Mouse (Mus musculus): ENCODE results near the gene Ttc27. TPM values are rescaled to one million over a fixed set of nuclear protein-coding genes. Genes with fewer than 3 reads are reported as not detected.

Ttc27 gene
- polyA plus RNA-seq, 1 experiment from 2014 or later, result 21.2 TPM

DNA sequence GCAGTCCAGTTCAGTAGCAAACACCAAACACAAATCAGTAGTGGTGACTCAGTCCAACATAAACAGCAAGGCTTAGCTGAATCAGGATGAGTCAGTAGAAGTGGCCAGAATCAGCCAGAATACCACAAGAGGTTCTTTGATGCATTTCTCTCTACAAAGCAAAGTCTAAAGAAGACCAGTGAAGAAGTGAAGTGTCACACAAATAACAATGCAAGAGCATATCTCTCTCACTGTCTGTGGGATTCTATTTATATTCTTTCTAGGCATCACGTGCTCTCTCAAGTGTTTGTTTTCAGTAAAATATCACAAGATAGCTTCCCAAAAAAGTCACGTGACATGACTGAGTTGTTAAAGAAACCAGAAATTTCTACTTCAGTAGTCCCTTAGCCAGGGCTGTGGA is 102.2 kb downstream of the Ttc27 start:
- H3K4me2 ChIP-seq (ENCODE audit: low read depth, low read length), result no peak overlapping the region
- no peaks in the 10 kb centered on the region for H3K4me1 ChIP-seq (ENCODE audit: control insufficient read depth, insufficient read depth, low read length)
- 77% methylated on average over 2 of the region's 2 CpGs for WGBS
- ATAC-seq (ENCODE audit: low read depth), result no peak
- no peak overlapping the region for H3K9ac ChIP-seq (ENCODE audit: low read depth, low read length)
- 0 out of 2 replicates have a peak, but pooled peaks cover 5% of the 10 kb centered on the region for H3K36me3 ChIP-seq (ENCODE audit: control insufficient read depth, insufficient read depth, low read length)
- DNase-seq (ENCODE audit: low spot score), result no peak
- H3K27ac ChIP-seq (replicated peaks; ENCODE audit: low read depth, low read length), result no peak overlapping the region
- H3K27me3 ChIP-seq (replicated peaks; ENCODE audit: control insufficient read depth, insufficient read depth, low read length), result no peaks in the 10 kb centered on the region
- peaks cover 6% of the 10 kb centered on the region for H3K9me3 ChIP-seq (ENCODE audit: control insufficient read depth, low read length)
- no peak overlapping the region for H3K4me3 ChIP-seq (ENCODE audit: low read depth, low read length)

DNA sequence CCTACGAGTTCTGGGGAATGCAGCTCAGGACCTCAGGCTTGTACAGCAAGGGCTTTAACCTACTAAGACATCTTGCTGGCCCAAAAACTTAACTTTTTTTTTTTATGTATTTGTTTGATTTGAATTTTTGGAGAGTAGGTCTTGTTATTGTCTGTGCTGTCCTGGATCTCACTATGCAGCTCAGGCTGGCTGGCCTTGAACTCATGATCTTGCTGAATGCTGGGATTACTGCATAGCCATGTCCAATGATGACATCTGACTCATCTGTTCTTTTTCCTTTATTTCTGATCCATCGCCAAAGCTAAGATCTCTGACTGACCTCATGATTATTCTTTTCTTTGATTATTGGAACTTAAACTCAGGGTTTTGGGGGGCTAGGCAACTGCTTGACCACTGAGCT is 113.3 kb downstream of the Ttc27 start:
- Histone ChIP-seq H3K9ac (ENCODE audit: low read depth, low read length) (no peak overlapping the region), H3K27ac (replicated peaks; ENCODE audit: low read depth, low read length) (no peak overlapping the region), H3K36me3 (ENCODE audit: control insufficient read depth, insufficient read depth, low read length) (no peaks in the 10 kb centered on the region), H3K4me2 (ENCODE audit: low read depth, low read length) (no peak overlapping the region), H3K4me1 (ENCODE audit: control insufficient read depth, insufficient read depth, low read length) (no peaks in the 10 kb centered on the region), H3K4me3 (ENCODE audit: low read depth, low read length) (no peak overlapping the region), H3K27me3 (replicated peaks; ENCODE audit: control insufficient read depth, insufficient read depth, low read length) (no peaks in the 10 kb centered on the region), H3K9me3 (ENCODE audit: control insufficient read depth, low read length) (no peaks in the 10 kb centered on the region)
- ATAC-seq (ENCODE audit: low read depth), result no peak
- WGBS, result 85% methylated on average over 2 of the region's 2 CpGs
- no peak for DNase-seq (ENCODE audit: low spot score)

GRCm38 (mm10) chr17:74841721-74842120 is 124.2 kb downstream of the Ttc27 start:
- H3K4me2 ChIP-seq (ENCODE audit: low read depth, low read length), result no peak overlapping the region
- ATAC-seq (ENCODE audit: low read depth), result no peak
- H3K9me3 ChIP-seq (ENCODE audit: control insufficient read depth, low read length), result no peaks in the 10 kb centered on the region
- peaks cover 13% of the 10 kb centered on the region for H3K4me1 ChIP-seq (ENCODE audit: control insufficient read depth, insufficient read depth, low read length)
- H3K4me3 ChIP-seq (ENCODE audit: low read depth, low read length), result no peak overlapping the region
- no peaks in the 10 kb centered on the region for H3K36me3 ChIP-seq (ENCODE audit: control insufficient read depth, insufficient read depth, low read length)
- H3K9ac ChIP-seq (ENCODE audit: low read depth, low read length), result no peak overlapping the region
- WGBS, result 86% methylated on average over 3 of the region's 3 CpGs
- no peaks in the 10 kb centered on the region for H3K27me3 ChIP-seq (replicated peaks; ENCODE audit: control insufficient read depth, insufficient read depth, low read length)
- DNase-seq (ENCODE audit: low spot score), result no peak
- H3K27ac ChIP-seq (replicated peaks; ENCODE audit: low read depth, low read length), result no peak overlapping the region

DNA sequence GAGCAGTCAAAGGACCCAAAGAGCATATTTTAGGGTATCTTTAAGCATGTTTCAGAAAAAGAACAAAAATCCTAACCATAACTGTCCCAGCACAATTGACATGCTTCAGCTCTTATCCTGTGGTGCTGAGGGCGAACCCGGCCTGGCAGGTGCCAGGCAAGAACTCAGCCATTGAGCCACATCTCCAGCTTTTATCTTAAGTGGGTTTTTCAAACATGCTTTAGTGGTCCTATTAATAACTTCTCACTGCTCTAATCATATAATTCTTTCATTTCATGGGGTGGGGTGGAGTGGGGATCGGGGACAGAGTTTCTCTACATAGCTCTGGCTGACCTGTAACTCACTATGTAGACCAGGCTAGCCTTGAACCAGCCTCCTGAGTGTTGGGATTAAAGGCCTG is 125.1 kb downstream of the Ttc27 start:
- ATAC-seq (ENCODE audit: low read depth), result no peak
- no peaks in the 10 kb centered on the region for H3K27me3 ChIP-seq (replicated peaks; ENCODE audit: control insufficient read depth, insufficient read depth, low read length)
- peaks cover 13% of the 10 kb centered on the region for H3K4me1 ChIP-seq (ENCODE audit: control insufficient read depth, insufficient read depth, low read length)
- H3K27ac ChIP-seq (replicated peaks; ENCODE audit: low read depth, low read length), result no peak overlapping the region
- no peak for DNase-seq (ENCODE audit: low spot score)
- H3K9ac ChIP-seq (ENCODE audit: low read depth, low read length), result no peak overlapping the region
- H3K36me3 ChIP-seq (ENCODE audit: control insufficient read depth, insufficient read depth, low read length), result no peaks in the 10 kb centered on the region
- no peak overlapping the region for H3K4me2 ChIP-seq (ENCODE audit: low read depth, low read length)
- no peaks in the 10 kb centered on the region for H3K9me3 ChIP-seq (ENCODE audit: control insufficient read depth, low read length)
- no peak overlapping the region for H3K4me3 ChIP-seq (ENCODE audit: low read depth, low read length)
- 91% methylated on average over 3 of the region's 3 CpGs for WGBS

- Histone ChIP-seq H3K36me3 (ENCODE audit: control insufficient read depth, insufficient read depth, low read length) (no peaks in the 10 kb centered on the region), H3K9ac (ENCODE audit: low read depth, low read length) (no peak overlapping the region), H3K4me3 (ENCODE audit: low read depth, low read length) (no peak overlapping the region), H3K9me3 (ENCODE audit: control insufficient read depth, low read length) (no peaks in the 10 kb centered on the region), H3K27me3 (replicated peaks; ENCODE audit: control insufficient read depth, insufficient read depth, low read length) (no peaks in the 10 kb centered on the region), H3K4me1 (ENCODE audit: control insufficient read depth, insufficient read depth, low read length) (peaks cover 13% of the 10 kb centered on the region), H3K27ac (replicated peaks; ENCODE audit: low read depth, low read length) (no peak overlapping the region), H3K4me2 (ENCODE audit: low read depth, low read length) (no peak overlapping the region)
- ATAC-seq (ENCODE audit: low read depth) (no peak), DNase-seq (ENCODE audit: low spot score) (no peak)
- 90% methylated on average over 6 of the region's 6 CpGs for WGBS
Observed at GRCm38 (mm10) chr17:74843486-74843885, 126.0 kb downstream of the Ttc27 start.

DNA sequence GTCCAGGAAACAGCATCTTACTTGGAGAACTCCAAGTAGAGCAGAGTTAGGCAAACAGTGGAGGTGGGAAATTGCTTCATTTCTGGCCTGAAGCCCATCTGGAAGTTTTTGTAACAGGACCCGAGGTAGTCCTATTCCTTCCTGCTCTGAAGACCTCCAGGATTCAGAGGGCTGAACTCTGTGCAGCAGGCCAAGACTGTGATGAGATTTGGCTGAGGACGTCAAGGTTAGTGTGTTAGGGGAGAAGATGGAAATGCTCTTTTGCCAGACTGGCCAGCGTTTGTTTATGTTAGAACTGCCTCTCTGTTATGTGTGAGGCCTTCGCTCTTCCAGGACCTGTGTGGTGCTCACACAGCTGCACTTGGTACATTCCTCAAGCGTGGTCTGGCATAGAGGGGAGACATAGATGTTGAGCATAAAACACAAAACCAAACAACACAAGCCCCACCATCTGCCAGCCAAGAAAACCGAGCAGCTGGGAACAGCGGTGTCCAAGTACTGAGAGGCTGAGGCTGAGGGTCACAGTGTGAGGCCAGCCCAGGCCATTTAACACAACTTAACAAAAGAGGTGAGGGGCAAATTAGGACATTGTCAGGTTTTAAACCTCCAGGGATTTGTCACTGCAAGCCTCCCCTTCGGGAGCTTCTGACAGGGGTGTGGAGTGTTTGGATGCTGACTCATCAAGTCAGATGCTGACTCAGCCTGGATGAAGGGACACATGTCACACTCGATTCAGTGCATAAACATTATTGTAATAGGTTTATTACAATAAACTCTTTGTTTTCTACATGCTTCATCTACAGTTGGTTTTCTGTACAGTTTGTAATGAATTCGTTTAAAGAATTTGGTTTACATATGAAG is 128.7 kb downstream of the Ttc27 start:
- 47% methylated on average over 10 of the region's 10 CpGs for WGBS

DNA sequence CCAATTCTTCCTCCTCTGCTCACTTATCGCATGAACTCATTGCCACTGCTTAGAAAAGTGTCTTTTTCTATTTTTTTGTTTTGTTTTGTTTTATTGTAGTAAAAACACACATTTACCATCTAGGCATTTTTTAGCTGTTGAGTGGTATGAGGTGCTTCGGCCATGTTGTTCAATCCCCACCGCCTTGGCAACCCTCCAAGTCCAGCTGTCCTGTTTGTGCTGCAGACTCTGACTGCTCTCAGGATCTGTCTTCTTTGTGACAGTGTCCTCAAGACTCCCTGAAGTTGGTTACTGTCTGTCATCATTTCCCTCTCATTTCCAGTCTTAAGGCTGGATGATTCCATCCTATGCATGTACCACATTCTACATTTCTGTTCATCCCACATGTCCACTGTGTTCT is 132.7 kb downstream of the Ttc27 start:
- no peak for DNase-seq (ENCODE audit: low spot score)
- no peak overlapping the region for H3K4me2 ChIP-seq (ENCODE audit: low read depth, low read length)

More for the DNA sequence above, 128.7 kb downstream of the Ttc27 start:
- peak; percentile 77 for DNase-seq (ENCODE audit: low spot score)
- Histone ChIP-seq H3K36me3 (ENCODE audit: control insufficient read depth, insufficient read depth, low read length) (no peaks in the 10 kb centered on the region), H3K27ac (replicated peaks; ENCODE audit: low read depth, low read length) (peak overlapping the region; percentile 63), H3K9ac (ENCODE audit: low read depth, low read length) (no peak overlapping the region), H3K4me1 (ENCODE audit: control insufficient read depth, insufficient read depth, low read length) (peaks cover 13% of the 10 kb centered on the region), H3K27me3 (replicated peaks; ENCODE audit: control insufficient read depth, insufficient read depth, low read length) (no peaks in the 10 kb centered on the region), H3K4me2 (ENCODE audit: low read depth, low read length) (no peak overlapping the region), H3K4me3 (ENCODE audit: low read depth, low read length) (no peak overlapping the region), H3K9me3 (ENCODE audit: control insufficient read depth, low read length) (no peaks in the 10 kb centered on the region)
- ATAC-seq (ENCODE audit: low read depth), result peak; percentile 83

DNA sequence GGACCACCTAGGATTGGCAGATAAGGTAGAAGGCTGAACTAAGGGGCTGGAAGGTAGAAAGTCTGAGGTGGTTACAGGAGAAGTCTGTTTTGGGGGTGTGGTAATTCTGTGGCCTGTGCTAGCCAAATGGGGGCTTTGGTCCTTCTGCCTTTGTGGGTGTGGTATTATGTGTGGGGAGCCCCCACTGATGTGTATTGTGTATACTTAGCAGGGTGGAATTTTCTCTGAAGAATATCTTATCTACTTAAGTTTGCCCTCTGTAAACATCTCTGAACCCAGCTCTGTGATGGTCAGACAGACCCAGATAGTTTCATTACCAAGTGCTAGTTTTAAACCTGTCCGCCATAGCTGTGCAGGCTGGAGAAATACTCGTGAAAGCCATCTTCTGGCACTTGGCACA is 141.8 kb downstream of the Ttc27 start:
- ATAC-seq (ENCODE audit: low read depth), result no peak
- 82% methylated on average over 2 of the region's 2 CpGs for WGBS

More for the DNA sequence above, 132.7 kb downstream of the Ttc27 start:
- Histone ChIP-seq H3K4me1 (ENCODE audit: control insufficient read depth, insufficient read depth, low read length) (peaks cover 13% of the 10 kb centered on the region), H3K27ac (replicated peaks; ENCODE audit: low read depth, low read length) (no peak overlapping the region), H3K4me3 (ENCODE audit: low read depth, low read length) (no peak overlapping the region), H3K27me3 (replicated peaks; ENCODE audit: control insufficient read depth, insufficient read depth, low read length) (no peaks in the 10 kb centered on the region), H3K36me3 (ENCODE audit: control insufficient read depth, insufficient read depth, low read length) (no peaks in the 10 kb centered on the region), H3K9ac (ENCODE audit: low read depth, low read length) (no peak overlapping the region), H3K9me3 (ENCODE audit: control insufficient read depth, low read length) (no peaks in the 10 kb centered on the region)
- no peak for ATAC-seq (ENCODE audit: low read depth)
- 91% methylated on average over 3 of the region's 3 CpGs for WGBS

More for the DNA sequence above, 141.8 kb downstream of the Ttc27 start:
- Histone ChIP-seq H3K36me3 (ENCODE audit: control insufficient read depth, insufficient read depth, low read length) (no peaks in the 10 kb centered on the region), H3K9me3 (ENCODE audit: control insufficient read depth, low read length) (no peaks in the 10 kb centered on the region), H3K4me3 (ENCODE audit: low read depth, low read length) (no peak overlapping the region), H3K27ac (replicated peaks; ENCODE audit: low read depth, low read length) (no peak overlapping the region), H3K9ac (ENCODE audit: low read depth, low read length) (no peak overlapping the region), H3K27me3 (replicated peaks; ENCODE audit: control insufficient read depth, insufficient read depth, low read length) (no peaks in the 10 kb centered on the region), H3K4me2 (ENCODE audit: low read depth, low read length) (no peak overlapping the region), H3K4me1 (ENCODE audit: control insufficient read depth, insufficient read depth, low read length) (peaks cover 4% of the 10 kb centered on the region; the same call in 1 of the 2 replicates)
- DNase-seq (ENCODE audit: low spot score), result no peak

Measured in embryonic facial prominence, embryonic 14.5 days (tissue).